Mouse (Mus musculus): ENCODE results near the gene Rabggtb. TPM values are rescaled to one million over a fixed set of nuclear protein-coding genes. Genes with fewer than 3 reads are reported as not detected.

The Rabggtb gene
- polyA plus RNA-seq, 1 experiment from 2014 or later = 44.3 TPM

- no peaks in the 10 kb centered on the region for H3K27me3 ChIP-seq (ENCODE audit: control insufficient read depth, insufficient read depth, low read length)
- H3K9ac ChIP-seq (replicated peaks; ENCODE audit: low read length) = peak overlapping the region; percentile 98
- H3K4me1 ChIP-seq (ENCODE audit: control insufficient read depth, insufficient read depth, low read length) = no peaks in the 10 kb centered on the region
- peak overlapping the region; percentile 83; the same call in 1 of the 2 replicates for H3K27ac ChIP-seq (replicated peaks; ENCODE audit: low read depth, low read length)
- DNase-seq (ENCODE audit: low spot score) (no peak), ATAC-seq (replicated peaks; ENCODE audit: insufficient number of reproducible peaks, low FRiP score, low TSS enrichment, low read depth) (no peak)
- H3K4me2 ChIP-seq (ENCODE audit: low read depth, low read length) = peak overlapping the region; percentile 68; the same call in 1 of the 2 replicates
- no peaks in the 10 kb centered on the region for H3K9me3 ChIP-seq (replicated peaks; ENCODE audit: control insufficient read depth, low read length)
- WGBS = 65% methylated on average over 6 of the region's 6 CpGs
- H3K4me3 ChIP-seq (ENCODE audit: low read depth, low read length) = peak overlapping the region; percentile 94
- H3K36me3 ChIP-seq (replicated peaks; ENCODE audit: control insufficient read depth, insufficient read depth, low read depth, low read length) = peaks cover 10% of the 10 kb centered on the region
Observed at GRCm38 (mm10) chr3:153913510-153914243, 868 bp upstream of the Rabggtb start.

GRCm38 (mm10) chr3:153911882-153912440 lies 848 bp downstream of the Rabggtb start:
- Histone ChIP-seq H3K4me1 (ENCODE audit: control insufficient read depth, insufficient read depth, low read length) (no peaks in the 10 kb centered on the region), H3K27ac (replicated peaks; ENCODE audit: low read depth, low read length) (no peak overlapping the region)
- ATAC-seq (replicated peaks; ENCODE audit: insufficient number of reproducible peaks, low FRiP score, low TSS enrichment, low read depth) = no peak

DNA sequence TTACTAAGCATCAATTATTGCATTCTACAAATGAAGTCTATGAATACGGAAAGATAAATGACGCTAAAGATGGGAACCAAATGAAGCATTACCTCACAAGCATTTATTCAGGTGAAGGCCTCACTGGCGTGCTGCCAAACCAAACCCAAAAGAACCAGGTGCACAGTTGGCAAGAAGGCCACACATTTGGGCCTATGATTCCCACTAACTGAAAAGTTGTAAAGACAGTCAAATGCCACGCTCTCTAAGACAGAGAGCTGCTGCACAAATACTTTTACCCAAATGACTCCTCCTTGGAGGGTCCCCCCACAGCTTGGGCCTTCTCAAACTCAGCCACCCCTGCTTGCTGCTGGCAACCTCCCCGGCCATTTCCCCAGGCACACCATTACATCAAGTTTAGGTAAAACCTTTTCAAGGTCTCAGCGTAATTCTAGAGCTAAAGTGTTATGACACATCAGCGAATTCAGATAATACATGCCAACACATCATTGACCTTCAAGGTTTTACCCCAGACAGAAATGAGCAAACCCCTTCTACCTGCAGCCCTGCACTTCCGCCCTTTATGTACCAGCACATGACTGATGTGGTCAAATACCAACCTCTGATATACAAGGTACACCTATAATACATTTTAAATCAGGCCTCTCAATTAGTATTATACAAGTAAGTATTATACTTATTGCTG lies 1.5 kb downstream of the Rabggtb start:
- peak overlapping the region; percentile 98 for H3K9ac ChIP-seq (replicated peaks; ENCODE audit: low read length)
- DNase-seq (ENCODE audit: low spot score) (no peak), ATAC-seq (replicated peaks; ENCODE audit: insufficient number of reproducible peaks, low FRiP score, low TSS enrichment, low read depth) (no peak)
- H3K4me3 ChIP-seq (ENCODE audit: low read depth, low read length) = peak overlapping the region; percentile 94
- peaks cover 15% of the 10 kb centered on the region for H3K36me3 ChIP-seq (replicated peaks; ENCODE audit: control insufficient read depth, insufficient read depth, low read depth, low read length)
- no peak overlapping the region for H3K27ac ChIP-seq (replicated peaks; ENCODE audit: low read depth, low read length)
- WGBS = 47% methylated on average over 8 of the region's 8 CpGs
- no peaks in the 10 kb centered on the region for H3K4me1 ChIP-seq (ENCODE audit: control insufficient read depth, insufficient read depth, low read length)
- peak overlapping the region; percentile 60 for H3K4me2 ChIP-seq (ENCODE audit: low read depth, low read length)
- no peaks in the 10 kb centered on the region for H3K27me3 ChIP-seq (ENCODE audit: control insufficient read depth, insufficient read depth, low read length)
- H3K9me3 ChIP-seq (replicated peaks; ENCODE audit: control insufficient read depth, low read length) = no peaks in the 10 kb centered on the region

More at GRCm38 (mm10) chr3:153911882-153912440, 848 bp downstream of the Rabggtb start:
- H3K9me3 ChIP-seq (replicated peaks; ENCODE audit: control insufficient read depth, low read length) = no peaks in the 10 kb centered on the region
- H3K9ac ChIP-seq (replicated peaks; ENCODE audit: low read length) = peak overlapping the region; percentile 98
- 3% methylated on average over 12 of the region's 12 CpGs for WGBS
- DNase-seq (ENCODE audit: low spot score) = no peak
- H3K4me3 ChIP-seq (ENCODE audit: low read depth, low read length) = peak overlapping the region; percentile 94
- peak overlapping the region; percentile 60 for H3K4me2 ChIP-seq (ENCODE audit: low read depth, low read length)
- H3K36me3 ChIP-seq (replicated peaks; ENCODE audit: control insufficient read depth, insufficient read depth, low read depth, low read length) = peaks cover 15% of the 10 kb centered on the region
- no peaks in the 10 kb centered on the region for H3K27me3 ChIP-seq (ENCODE audit: control insufficient read depth, insufficient read depth, low read length)

DNA sequence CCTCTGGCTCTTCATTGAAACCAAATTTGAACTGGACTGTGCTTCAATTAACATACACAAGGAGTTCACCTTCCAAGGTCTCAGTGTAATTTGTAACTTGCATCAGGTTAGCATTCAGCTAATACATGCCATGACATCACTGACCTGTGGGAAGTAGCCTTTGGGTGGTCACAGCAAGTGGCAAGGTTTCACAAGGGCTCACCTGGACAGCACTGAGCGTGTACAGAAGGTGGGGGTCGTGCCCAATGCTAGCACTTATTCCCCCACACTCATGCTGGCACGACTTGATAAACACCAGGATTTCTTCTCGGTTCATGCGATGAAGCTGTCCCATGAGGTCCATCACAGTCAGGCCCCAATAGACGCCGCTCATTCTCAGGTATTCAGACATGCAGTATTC lies 2.3 kb downstream of the Rabggtb start:
- H3K27me3 ChIP-seq (ENCODE audit: control insufficient read depth, insufficient read depth, low read length) = no peaks in the 10 kb centered on the region
- H3K4me2 ChIP-seq (ENCODE audit: low read depth, low read length) = peak overlapping the region; percentile 11; the same call in 1 of the 2 replicates
- ATAC-seq (replicated peaks; ENCODE audit: insufficient number of reproducible peaks, low FRiP score, low TSS enrichment, low read depth) = no peak
- DNase-seq (ENCODE audit: low spot score) = no peak
- H3K4me3 ChIP-seq (ENCODE audit: low read depth, low read length) = no peak overlapping the region
- H3K9ac ChIP-seq (replicated peaks; ENCODE audit: low read length) = no peak overlapping the region
- no peaks in the 10 kb centered on the region for H3K9me3 ChIP-seq (replicated peaks; ENCODE audit: control insufficient read depth, low read length)
- H3K36me3 ChIP-seq (replicated peaks; ENCODE audit: control insufficient read depth, insufficient read depth, low read depth, low read length) = peaks cover 20% of the 10 kb centered on the region
- WGBS = 71% methylated on average over 7 of the region's 7 CpGs
- no peaks in the 10 kb centered on the region for H3K4me1 ChIP-seq (ENCODE audit: control insufficient read depth, insufficient read depth, low read length)
- no peak overlapping the region for H3K27ac ChIP-seq (replicated peaks; ENCODE audit: low read depth, low read length)

GRCm38 (mm10) chr3:153908919-153909318 lies 3.9 kb downstream of the Rabggtb start:
- no peaks in the 10 kb centered on the region for H3K4me1 ChIP-seq (ENCODE audit: control insufficient read depth, insufficient read depth, low read length)
- no peak for DNase-seq (ENCODE audit: low spot score)
- H3K27ac ChIP-seq (replicated peaks; ENCODE audit: low read depth, low read length) = no peak overlapping the region
- H3K27me3 ChIP-seq (ENCODE audit: control insufficient read depth, insufficient read depth, low read length) = no peaks in the 10 kb centered on the region
- H3K9me3 ChIP-seq (replicated peaks; ENCODE audit: control insufficient read depth, low read length) = no peaks in the 10 kb centered on the region
- no peak overlapping the region for H3K9ac ChIP-seq (replicated peaks; ENCODE audit: low read length)
- H3K4me3 ChIP-seq (ENCODE audit: low read depth, low read length) = no peak overlapping the region
- WGBS = 72% methylated on average over 5 of the region's 5 CpGs
- ATAC-seq (replicated peaks; ENCODE audit: insufficient number of reproducible peaks, low FRiP score, low TSS enrichment, low read depth) = no peak
- H3K4me2 ChIP-seq (ENCODE audit: low read depth, low read length) = no peak overlapping the region
- H3K36me3 ChIP-seq (replicated peaks; ENCODE audit: control insufficient read depth, insufficient read depth, low read depth, low read length) = peaks cover 22% of the 10 kb centered on the region

DNA sequence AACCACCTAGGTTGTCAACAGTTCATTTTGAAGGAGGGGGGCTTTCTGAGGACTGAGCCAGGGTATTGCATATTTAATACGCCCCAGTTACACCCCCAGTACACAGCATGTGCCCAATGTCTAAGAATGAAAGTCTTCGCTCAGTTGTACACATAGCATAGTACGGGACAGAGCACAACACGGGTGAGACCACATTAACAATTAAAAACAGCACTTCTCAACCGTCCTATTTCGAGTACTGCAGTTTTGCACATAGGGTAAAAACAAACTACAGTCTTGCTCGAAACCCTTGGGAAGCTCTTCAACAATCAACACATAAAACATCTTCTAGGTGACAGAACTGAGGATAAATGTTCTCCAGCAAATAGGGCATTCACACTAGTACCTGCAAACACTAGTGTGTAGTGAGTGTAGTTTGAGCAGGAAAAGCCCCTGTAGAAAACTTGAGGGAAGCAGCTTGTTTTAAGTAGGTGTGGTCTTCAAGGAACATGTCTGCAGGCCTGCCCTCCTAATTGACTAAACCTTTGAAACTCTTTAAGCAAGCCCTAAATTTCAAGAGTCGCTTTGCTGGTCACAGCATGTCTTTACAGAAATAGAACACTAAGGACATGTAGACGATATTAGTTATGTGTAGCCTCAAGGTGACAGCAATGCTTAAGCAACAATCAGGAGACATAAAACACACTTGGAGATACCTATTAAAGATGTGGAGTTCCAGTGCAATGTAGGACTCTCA lies 6.5 kb downstream of the Rabggtb start, which contains the start of gene Msh4:
TSS of gene Msh4 (minus strand) at position 3 of the 736 bp plus-strand sequence.
- H3K9me3 ChIP-seq (replicated peaks; ENCODE audit: control insufficient read depth, low read length) = no peaks in the 10 kb centered on the region
- no peak within 1 kb of the TSS for H3K4me3 ChIP-seq (ENCODE audit: low read depth, low read length)
- 88% methylated on average over 9 of the region's 9 CpGs for WGBS
- H3K9ac ChIP-seq (replicated peaks; ENCODE audit: low read length) = no peak within 1 kb of the TSS
- H3K27ac ChIP-seq (replicated peaks; ENCODE audit: low read depth, low read length) = no peak within 1 kb of the TSS; the same call in 1 of the 2 replicates
- DNase-seq (ENCODE audit: low spot score) (no peak), ATAC-seq (replicated peaks; ENCODE audit: insufficient number of reproducible peaks, low FRiP score, low TSS enrichment, low read depth) (no peak)
- no peaks in the 10 kb centered on the region for H3K4me1 ChIP-seq (ENCODE audit: control insufficient read depth, insufficient read depth, low read length)
- peaks cover 22% of the 10 kb centered on the region for H3K36me3 ChIP-seq (replicated peaks; ENCODE audit: control insufficient read depth, insufficient read depth, low read depth, low read length)
- H3K4me2 ChIP-seq (ENCODE audit: low read depth, low read length) = no peak within 1 kb of the TSS
- H3K27me3 ChIP-seq (ENCODE audit: control insufficient read depth, insufficient read depth, low read length) = no peaks in the 10 kb centered on the region

- Histone ChIP-seq H3K4me3 (ENCODE audit: low read depth, low read length) (no peak overlapping the region), H3K27ac (replicated peaks; ENCODE audit: low read depth, low read length) (no peak overlapping the region; the same call in 1 of the 2 replicates), H3K4me1 (ENCODE audit: control insufficient read depth, insufficient read depth, low read length) (no peaks in the 10 kb centered on the region), H3K36me3 (replicated peaks; ENCODE audit: control insufficient read depth, insufficient read depth, low read depth, low read length) (peaks cover 20% of the 10 kb centered on the region), H3K9ac (replicated peaks; ENCODE audit: low read length) (no peak overlapping the region), H3K4me2 (ENCODE audit: low read depth, low read length) (no peak overlapping the region), H3K27me3 (ENCODE audit: control insufficient read depth, insufficient read depth, low read length) (no peaks in the 10 kb centered on the region), H3K9me3 (replicated peaks; ENCODE audit: control insufficient read depth, low read length) (no peaks in the 10 kb centered on the region)
- peak; percentile 35; the same call in 1 of the 2 replicates for ATAC-seq (replicated peaks; ENCODE audit: insufficient number of reproducible peaks, low FRiP score, low TSS enrichment, low read depth)
- 87% methylated on average over 49 of the region's 49 CpGs for WGBS
- no peak for DNase-seq (ENCODE audit: low spot score)
Observed at GRCm38 (mm10) chr3:153905251-153906135, 7.3 kb downstream of the Rabggtb start.

All from embryonic facial prominence, embryonic 11.5 days (tissue).